Mouse (Mus musculus) embryonic facial prominence, embryonic 10.5 days (tissue): ENCODE data around the gene Itga5. TPM values are rescaled to one million over a fixed set of nuclear protein-coding genes. Genes with fewer than 3 reads are reported as not detected.

ENCODE experiments used
- DNase-seq: peaks from one replicate; pipeline ENCODE4 v3.0.0-alpha.2; 2017; ENCODE audit warnings: low spot score
- H3K27ac ChIP-seq: fragments of 300-500 bp; sonication (generic); replicated peaks from 2 replicates; pipeline ENCODE4 v1.5.1; 2016; ENCODE audit warnings: mild to moderate bottlenecking
- H3K27me3 ChIP-seq: fragments of 300-500 bp; sonication (generic); replicated peaks from 2 replicates; pipeline ENCODE4 v1.6.1; 2016; ENCODE audit warnings: low read depth, mild to moderate bottlenecking; ENCODE audit not compliant: poor library complexity, severe bottlenecking
- H3K36me3 ChIP-seq: fragments of 300-500 bp; sonication (generic); replicated peaks from 2 replicates; pipeline ENCODE4 v1.6.1; 2016; ENCODE audit warnings: mild to moderate bottlenecking, moderate library complexity
- H3K4me1 ChIP-seq: fragments of 300-500 bp; sonication (generic); 2 replicates; pipeline ENCODE4 v1.6.1; 2016
- H3K4me3 ChIP-seq: fragments of 300-500 bp; sonication (generic); 2 replicates; pipeline ENCODE4 v1.5.1; 2016; ENCODE audit warnings: mild to moderate bottlenecking, moderate library complexity
- H3K9me3 ChIP-seq: fragments of 300-500 bp; sonication (generic); 2 replicates; pipeline ENCODE4 v1.6.1; 2016; ENCODE audit warnings: mild to moderate bottlenecking
- WGBS: fragments of 180-500 bp; shearing (Covaris S2); methylation state at CpG from one replicate; pipeline ENCODE4 v1.1.7; 2016; 5-methylcytosine and 5-hydroxymethylcytosine counted together
- polyA plus RNA-seq: library from polyadenylated mRNA; unstranded; fragments of >200 nt; fragmentation: Nextera tagmentation; extraction: Ambion mirVana; gene quantifications from 2 replicates; pipeline ENCODE4 v1.2.1, GENCODE M21; 2016

The Itga5 gene
- polyA plus RNA-seq, 1 experiment from 2014 or later: 29.7 TPM

DNA sequence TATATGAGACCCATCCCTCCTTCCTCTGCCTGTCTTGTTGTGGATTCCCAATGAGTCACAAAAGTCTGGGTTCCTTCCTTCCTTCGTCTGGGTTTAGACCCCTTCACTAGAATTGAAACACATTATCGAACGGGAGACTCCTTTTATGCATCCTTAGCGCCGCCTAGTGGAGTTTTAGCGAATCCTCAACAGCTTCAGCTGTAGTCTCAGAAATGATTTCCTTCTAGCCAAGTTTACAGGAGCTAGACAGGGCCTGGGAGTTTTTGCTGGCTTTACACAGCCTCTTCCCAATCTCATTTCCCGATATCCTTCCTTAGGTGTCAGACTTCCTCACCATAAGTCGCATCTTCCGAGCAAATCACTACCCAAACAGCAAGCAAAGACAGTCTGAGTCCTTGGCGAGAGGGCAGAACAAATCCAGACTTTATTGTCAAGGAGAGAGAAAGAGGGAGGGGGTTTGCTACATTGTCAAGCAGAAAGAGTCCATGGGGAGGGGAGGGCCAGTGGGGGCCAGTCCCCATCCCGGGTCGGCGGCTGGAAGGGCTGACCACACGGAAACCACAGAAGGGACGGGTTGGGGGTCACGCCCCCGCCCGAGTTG is 53.0 kb downstream of the Itga5 start:
- WGBS: 23% methylated on average over 18 of the region's 18 CpGs
- H3K4me1 ChIP-seq: peaks cover 36% of the 10 kb centered on the region
- peaks cover 46% of the 10 kb centered on the region for H3K36me3 ChIP-seq
- peak overlapping the region; percentile 69; the same call in 1 of the 2 replicates for H3K27ac ChIP-seq
- H3K27me3 ChIP-seq: peaks cover 34% of the 10 kb centered on the region
- peak overlapping the region; percentile 52 for H3K4me3 ChIP-seq
- DNase-seq: peak; percentile 67
- H3K9me3 ChIP-seq: no peaks in the 10 kb centered on the region

DNA sequence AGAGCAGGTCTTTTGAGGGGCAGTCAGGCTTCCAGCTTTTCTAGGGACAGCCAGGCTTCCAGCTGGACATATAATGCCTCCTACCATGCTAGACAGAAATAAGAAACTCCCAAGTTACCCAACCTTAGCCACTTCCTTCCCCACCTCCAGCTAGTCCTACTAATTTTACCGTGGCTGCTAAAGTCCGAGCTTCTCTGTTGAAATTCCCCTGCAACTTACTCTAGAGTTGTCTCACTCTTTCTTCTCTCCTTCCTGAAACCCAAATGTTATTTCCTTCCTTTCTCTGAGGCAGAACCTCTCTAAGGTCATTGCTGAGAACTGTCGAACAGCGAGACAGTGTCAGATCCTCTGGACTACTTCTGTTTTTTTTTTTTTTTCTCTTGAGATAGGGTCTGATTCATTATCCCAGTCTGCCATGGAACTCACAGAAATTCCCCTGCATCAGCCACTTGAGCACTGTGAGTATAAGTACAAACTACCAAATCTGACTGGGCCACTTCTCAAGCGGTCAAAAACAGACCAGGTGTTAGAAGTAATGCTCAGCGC is 56.1 kb downstream of the Itga5 start, which contains the start of gene Gpr84:
Gene Gpr84, minus strand, starts transcription at position 248 of the 546 bp plus-strand sequence.
- Histone ChIP-seq H3K36me3 (peaks cover 15% of the 10 kb centered on the region), H3K4me3 (no peak within 1 kb of the TSS), H3K27ac (no peak within 1 kb of the TSS), H3K27me3 (peaks cover 46% of the 10 kb centered on the region), H3K4me1 (peaks cover 60% of the 10 kb centered on the region), H3K9me3 (no peaks in the 10 kb centered on the region)
- no peak for DNase-seq
- WGBS: 69% methylated on average over 6 of the region's 6 CpGs

DNA sequence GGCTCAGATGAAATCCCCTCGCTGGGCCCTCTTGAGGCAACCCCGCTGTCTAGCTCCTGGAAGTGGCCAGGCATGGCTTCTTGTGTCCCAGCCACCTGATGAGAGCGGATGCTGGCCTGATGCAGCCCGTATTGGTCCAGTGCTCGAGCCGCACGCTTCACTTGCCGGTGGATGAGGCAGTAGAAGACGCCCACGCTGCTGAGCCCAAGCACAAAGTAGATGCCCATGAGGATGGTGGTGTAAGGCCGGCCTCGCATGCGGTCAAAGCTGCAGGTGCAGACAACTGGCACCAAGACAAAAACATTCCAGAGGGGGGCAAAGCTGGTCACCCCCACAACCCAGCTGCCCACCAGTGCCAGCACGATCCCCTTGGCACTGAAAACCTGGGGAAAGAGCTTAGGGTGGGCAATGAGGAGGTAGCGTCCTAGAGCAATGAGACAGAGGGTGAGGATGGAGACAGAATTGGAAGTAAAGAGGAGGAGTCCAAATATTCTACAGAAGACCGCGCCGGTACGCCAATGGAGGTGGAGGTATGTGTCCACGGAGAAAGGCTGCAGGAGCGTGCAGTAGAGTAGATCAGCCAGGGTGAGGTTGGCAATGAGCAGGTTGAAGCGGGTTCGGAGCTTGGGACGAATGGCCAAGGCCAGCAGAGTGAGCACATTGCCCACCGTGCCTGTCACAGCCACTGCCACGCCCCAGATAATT is 57.5 kb downstream of the Itga5 start:
- peak overlapping the region; percentile 63 for H3K27ac ChIP-seq
- H3K4me3 ChIP-seq: peak overlapping the region; percentile 41
- H3K36me3 ChIP-seq: peaks cover under 1% of the 10 kb centered on the region; the same call in 1 of the 2 replicates
- DNase-seq: no peak
- no peaks in the 10 kb centered on the region for H3K9me3 ChIP-seq
- 65% methylated on average over 26 of the region's 26 CpGs for whole genome bisulfite sequencing
- peaks cover 38% of the 10 kb centered on the region for H3K27me3 ChIP-seq
- H3K4me1 ChIP-seq: peaks cover 60% of the 10 kb centered on the region

DNA sequence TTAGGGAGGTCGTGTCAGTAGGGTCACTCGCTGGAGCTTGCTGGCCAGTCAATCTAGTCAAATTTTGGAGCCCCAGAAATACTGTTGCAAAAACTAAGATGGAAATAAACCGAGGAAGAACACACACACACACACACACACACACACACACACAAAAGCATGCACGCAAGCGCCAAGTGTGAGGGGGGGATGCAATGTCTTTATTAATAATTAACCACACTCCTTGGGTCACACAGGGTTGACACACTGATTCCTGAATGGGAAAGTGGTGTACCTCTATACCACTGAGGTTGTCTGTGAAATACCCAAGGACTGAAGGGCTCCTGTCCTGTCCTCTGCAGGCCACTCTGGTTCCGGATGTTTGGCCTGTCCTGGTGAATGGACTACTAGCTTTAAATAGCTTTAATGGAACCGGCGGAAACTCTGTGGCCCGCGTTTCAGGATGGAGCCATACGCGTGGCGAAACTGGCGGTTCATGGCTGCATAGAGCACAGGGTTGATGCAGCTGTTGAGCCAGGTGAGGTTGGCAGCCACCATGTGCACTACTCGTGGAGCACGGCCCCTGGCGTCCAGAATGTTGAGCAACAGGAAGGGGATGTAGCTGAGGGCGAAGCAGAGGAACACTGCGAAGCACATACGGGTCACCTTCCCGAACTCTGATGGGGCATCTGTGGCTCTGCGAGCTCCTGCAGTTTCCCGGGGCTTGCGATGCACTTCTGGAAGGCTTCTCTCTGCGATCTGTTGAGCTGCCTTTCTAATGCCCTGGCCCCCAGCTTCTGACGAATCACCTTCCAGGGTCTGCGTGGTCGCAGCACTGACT is 58.3 kb downstream of the Itga5 start:
- H3K9me3 ChIP-seq: no peaks in the 10 kb centered on the region
- peaks cover 35% of the 10 kb centered on the region for H3K27me3 ChIP-seq
- peaks cover 60% of the 10 kb centered on the region for H3K4me1 ChIP-seq
- H3K4me3 ChIP-seq: peak overlapping the region; percentile 41
- H3K27ac ChIP-seq: peak overlapping the region; percentile 63
- peak; percentile 52 for DNase-seq
- 45% methylated on average over 28 of the region's 28 CpGs for WGBS
- H3K36me3 ChIP-seq: no peaks in the 10 kb centered on the region

DNA sequence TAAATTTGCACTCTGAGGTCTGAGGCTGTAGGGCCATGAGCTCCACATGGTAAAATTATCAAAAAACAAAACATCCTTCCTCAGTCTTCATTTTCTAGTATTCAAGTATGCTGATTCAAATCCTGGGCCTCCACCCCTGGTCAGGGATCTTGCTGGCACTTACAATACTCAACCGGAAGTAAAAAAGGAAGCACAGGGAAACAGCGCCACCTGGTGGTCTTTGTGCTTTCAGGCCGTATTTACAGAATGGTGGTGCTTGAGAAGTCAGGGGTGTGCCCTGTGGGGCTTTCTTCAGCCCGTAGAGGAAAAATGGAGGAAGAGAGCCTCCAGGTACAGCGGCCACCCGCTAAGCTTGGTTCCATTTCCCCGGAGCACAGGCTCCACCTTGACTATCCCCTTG is 59.4 kb downstream of the Itga5 start:
- peaks cover 66% of the 10 kb centered on the region for H3K4me1 ChIP-seq

DNA sequence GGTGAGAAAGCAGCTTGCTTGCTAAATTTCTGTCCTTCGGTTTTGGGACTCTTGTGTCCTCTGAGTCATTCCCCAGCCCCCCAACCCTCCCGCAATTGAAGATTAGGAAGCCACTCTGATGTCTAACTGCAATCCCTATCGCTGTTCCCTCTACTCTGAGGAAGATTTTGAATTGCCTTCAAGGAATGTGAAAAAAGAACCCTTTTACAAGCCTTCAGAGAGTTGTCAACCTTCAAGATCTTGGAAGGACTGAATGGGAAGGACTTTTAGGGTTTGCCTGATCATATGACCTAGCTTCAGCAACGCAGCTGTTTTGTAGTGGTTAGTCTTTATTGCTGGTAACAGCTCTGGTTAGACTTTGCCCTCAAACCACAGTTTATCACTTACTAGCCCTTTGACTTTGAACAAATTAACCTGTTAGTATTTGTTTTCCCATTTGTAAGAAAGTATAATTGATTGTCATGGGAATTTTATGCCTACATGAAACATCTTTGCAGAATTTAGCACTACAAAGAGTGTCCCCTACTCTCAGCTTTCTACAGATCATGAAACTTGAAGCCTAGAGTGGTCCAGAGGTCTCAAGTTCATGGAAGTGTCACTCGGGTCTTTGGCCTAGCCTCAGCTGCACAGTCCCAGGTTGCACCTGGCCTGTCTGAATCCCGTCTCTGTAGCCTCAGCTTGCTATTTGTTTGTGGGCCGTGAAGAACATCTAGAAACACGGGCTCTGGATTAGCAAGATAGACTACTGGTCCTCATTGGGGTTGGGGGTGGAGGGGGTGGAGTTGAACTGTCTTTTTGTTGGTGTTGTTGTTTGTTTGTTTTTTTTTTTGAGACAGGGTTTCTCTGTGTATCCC is 60.5 kb downstream of the Itga5 start:
- Histone ChIP-seq H3K36me3 (no peaks in the 10 kb centered on the region), H3K9me3 (no peaks in the 10 kb centered on the region), H3K4me1 (peaks cover 77% of the 10 kb centered on the region), H3K27ac (peak overlapping the region; percentile 96), H3K27me3 (peaks cover 31% of the 10 kb centered on the region), H3K4me3 (peak overlapping the region; percentile 63)
- no peak for DNase-seq
- 31% methylated on average over 8 of the region's 8 CpGs for WGBS

More for the DNA sequence above, 59.4 kb downstream of the Itga5 start:
- H3K4me3 ChIP-seq: no peak overlapping the region; the same call in 1 of the 2 replicates
- H3K9me3 ChIP-seq: no peaks in the 10 kb centered on the region
- H3K27ac ChIP-seq: peak overlapping the region; percentile 57
- no peaks in the 10 kb centered on the region for H3K36me3 ChIP-seq
- H3K27me3 ChIP-seq: peaks cover 31% of the 10 kb centered on the region
- DNase-seq: peak; percentile 94
- 2% methylated on average over 7 of the region's 7 CpGs for WGBS

DNA sequence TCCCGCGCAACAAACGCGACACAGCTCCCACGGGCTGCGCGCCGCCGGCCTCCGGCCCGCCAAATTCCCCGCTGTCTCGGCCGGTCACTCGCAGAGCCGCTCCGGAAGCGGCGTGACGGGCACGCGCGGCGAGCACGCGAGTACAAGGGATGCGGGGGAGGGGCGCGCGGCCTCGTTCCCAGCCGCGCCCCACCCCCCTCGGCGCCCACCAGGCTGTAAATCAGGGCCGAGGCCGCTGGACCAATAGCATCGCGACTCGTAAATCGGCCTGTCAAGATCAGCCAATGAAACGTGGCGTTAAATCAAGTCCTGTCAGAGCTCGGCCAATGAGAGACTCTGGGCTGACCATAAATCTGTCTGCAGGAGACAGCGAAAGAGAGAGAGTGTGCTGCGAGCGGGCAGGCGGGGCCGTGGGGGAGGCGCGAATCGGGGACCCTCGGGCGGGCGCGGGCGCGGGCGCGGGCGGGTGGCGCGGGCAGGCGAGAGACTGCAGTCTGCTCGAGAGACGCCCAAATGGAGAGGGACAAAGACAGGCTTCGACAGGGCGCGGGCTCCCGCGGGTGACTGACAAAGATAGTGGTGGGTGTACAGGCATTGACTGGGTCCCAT is 61.4 kb downstream of the Itga5 start:
- H3K9me3 ChIP-seq: no peaks in the 10 kb centered on the region
- peak; percentile 99 for DNase-seq
- H3K27me3 ChIP-seq: peaks cover 28% of the 10 kb centered on the region
- peaks cover 85% of the 10 kb centered on the region for H3K4me1 ChIP-seq
- peak overlapping the region; percentile 63 for H3K4me3 ChIP-seq
- H3K27ac ChIP-seq: peak overlapping the region; percentile 96
- H3K36me3 ChIP-seq: no peaks in the 10 kb centered on the region
- under 1% methylated on average over 71 of the region's 71 CpGs for WGBS

DNA sequence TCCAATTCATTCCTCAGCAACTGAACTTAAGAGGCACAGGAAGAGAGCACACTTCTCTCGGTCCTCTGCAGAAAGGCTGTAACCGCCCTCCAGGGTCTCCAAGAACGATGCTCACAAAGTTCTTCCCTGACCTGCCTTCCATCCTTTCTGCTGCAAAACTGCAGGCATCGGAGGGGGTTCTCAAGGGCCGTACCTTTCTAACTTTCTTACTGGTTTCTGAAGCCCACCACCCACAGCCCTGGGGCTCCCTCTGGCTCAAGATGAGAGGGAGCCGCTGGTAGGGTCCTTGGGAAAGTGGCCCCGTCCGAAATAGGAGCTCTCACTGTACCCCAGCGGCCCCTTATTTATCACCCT is 62.0 kb downstream of the Itga5 start:
- WGBS: under 1% methylated on average over 9 of the region's 9 CpGs

DNA sequence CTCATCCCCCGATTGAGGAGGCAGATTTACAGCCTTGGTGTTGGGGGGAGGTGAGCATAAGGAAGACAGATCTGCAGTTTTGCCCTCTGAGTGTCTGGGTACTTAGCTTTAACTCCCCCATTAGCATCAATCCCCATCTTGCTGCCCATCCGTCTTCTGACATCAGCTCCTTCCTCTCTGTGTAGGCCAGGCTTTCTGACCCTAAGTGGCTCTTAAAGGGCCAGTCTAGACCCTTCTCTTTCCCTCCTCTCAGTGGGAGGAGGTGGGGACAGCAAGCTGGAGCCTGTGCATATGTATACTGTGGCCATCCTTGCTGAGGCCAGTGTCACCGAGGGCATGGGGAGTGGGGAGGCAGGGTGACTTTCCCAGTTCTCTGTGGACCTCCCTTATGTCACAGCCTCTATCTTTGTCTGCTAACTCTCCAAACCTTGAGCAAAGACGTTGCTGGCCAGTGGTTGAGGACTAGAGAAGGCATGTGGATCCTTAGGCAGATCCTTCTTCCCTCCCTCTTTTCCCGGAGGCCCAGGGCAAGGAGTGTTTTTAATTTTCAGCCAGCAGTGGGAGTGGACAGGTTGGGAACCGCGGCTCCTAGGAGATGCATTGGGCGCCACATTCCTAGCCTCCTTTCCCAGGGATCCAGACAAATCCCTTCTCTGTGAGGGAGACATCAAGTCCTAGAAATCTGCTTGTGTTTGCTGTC is 62.5 kb downstream of the Itga5 start:
- peaks cover 6% of the 10 kb centered on the region for H3K36me3 ChIP-seq
- DNase-seq: peak; percentile 55
- H3K27me3 ChIP-seq: peaks cover 18% of the 10 kb centered on the region
- H3K27ac ChIP-seq: peak overlapping the region; percentile 96
- peak overlapping the region; percentile 63 for H3K4me3 ChIP-seq
- no peaks in the 10 kb centered on the region for H3K9me3 ChIP-seq
- WGBS: 9% methylated on average over 8 of the region's 8 CpGs
- H3K4me1 ChIP-seq: peaks cover 95% of the 10 kb centered on the region

More for the DNA sequence above, 62.0 kb downstream of the Itga5 start:
- H3K4me3 ChIP-seq: peak overlapping the region; percentile 63
- H3K36me3 ChIP-seq: peaks cover under 1% of the 10 kb centered on the region
- no peak for DNase-seq
- peaks cover 91% of the 10 kb centered on the region for H3K4me1 ChIP-seq
- peak overlapping the region; percentile 96 for H3K27ac ChIP-seq
- peaks cover 22% of the 10 kb centered on the region for H3K27me3 ChIP-seq
- H3K9me3 ChIP-seq: no peaks in the 10 kb centered on the region

DNA sequence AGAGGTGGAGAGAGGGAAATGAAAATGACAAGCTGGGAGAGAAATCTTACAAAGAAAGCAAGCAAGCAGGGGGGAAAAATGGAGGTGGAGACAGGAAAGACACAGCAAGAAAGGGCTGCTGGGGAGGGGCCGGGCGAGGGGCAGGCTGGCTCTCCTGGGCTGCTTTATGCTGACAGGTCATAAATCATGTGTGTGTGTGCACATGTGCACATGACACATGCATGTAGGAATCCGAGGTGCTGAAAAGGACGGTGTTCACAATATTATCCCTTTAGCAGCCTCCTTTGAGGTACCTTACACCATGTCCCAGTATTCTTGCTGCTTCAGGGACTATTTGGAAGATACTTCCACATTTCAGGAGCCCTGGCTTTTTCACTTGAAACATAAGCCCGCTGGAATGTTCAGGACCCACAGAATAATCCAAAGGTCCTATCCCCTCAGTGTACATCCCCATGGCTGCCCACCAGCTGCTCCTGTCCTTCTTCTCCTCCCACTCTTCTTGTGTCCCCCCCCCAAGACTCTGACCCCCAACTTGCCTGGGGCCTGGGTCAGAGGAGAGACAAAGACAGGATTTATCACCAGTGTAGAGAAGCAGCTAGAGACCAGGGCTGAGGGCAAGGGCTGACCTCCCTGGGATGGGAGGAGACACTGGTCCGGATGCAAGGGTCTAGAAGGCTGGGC is 64.1 kb downstream of the Itga5 start:
- WGBS: 25% methylated on average over 6 of the region's 6 CpGs

More for the DNA sequence above, 64.1 kb downstream of the Itga5 start:
- peak; percentile 64 for DNase-seq
- peaks cover 5% of the 10 kb centered on the region; the same call in 1 of the 2 replicates for H3K27me3 ChIP-seq
- peak overlapping the region; percentile 45; the same call in 1 of the 2 replicates for H3K4me3 ChIP-seq
- peaks cover 22% of the 10 kb centered on the region for H3K36me3 ChIP-seq
- H3K27ac ChIP-seq: peak overlapping the region; percentile 96
- peaks cover 98% of the 10 kb centered on the region for H3K4me1 ChIP-seq
- no peaks in the 10 kb centered on the region for H3K9me3 ChIP-seq
